Mouse (Mus musculus) bone marrow, adult 2 months (tissue): ENCODE measurements around the gene Cmtm5. TPM values are rescaled to one million over a fixed set of nuclear protein-coding genes. Genes with fewer than 3 reads are reported as not detected.

Experiments
- H3K27ac ChIP-seq: fragments of 200-500 bp; 2 replicates; pipeline ENCODE4 v1.5.1; 2012; ENCODE audit warnings: low read depth, mild to moderate bottlenecking, control low read depth, inconsistent platforms, low read length; ENCODE audit not compliant: control insufficient read depth, poor library complexity, insufficient read depth
- H3K4me1 ChIP-seq: fragments of 200-500 bp; 2 replicates; pipeline ENCODE4 v1.6.1; 2011; ENCODE audit warnings: low read length; ENCODE audit not compliant: control insufficient read depth, insufficient read depth
- H3K4me3 ChIP-seq: fragments of 200-500 bp; replicated peaks from 2 replicates; pipeline ENCODE3; 2011; ENCODE audit warnings: mild to moderate bottlenecking, low read depth, low read length, control low read depth; ENCODE audit not compliant: control insufficient read depth
- CTCF ChIP-seq: fragments of 200-500 bp; IDR thresholded peaks from 2 replicates; pipeline ENCODE4 v1.5.1; 2011; ENCODE audit warnings: low read length, control low read depth; ENCODE audit not compliant: control insufficient read depth, insufficient read depth
- POLR2A ChIP-seq: fragments of 200-500 bp; IDR thresholded peaks from 2 replicates; pipeline ENCODE4 v1.6.1; 2011; ENCODE audit warnings: low read depth, mild to moderate bottlenecking, control low read depth, low read length, borderline replicate concordance; ENCODE audit not compliant: control insufficient read depth
- WGBS: fragments of 180-500 bp; shearing (Covaris S2); methylation state at CpG from one replicate; pipeline ENCODE4 v1.1.7; 2018; 5-methylcytosine and 5-hydroxymethylcytosine counted together
- polyA plus RNA-seq: library from polyadenylated mRNA; stranded (reverse); fragments of >200 nt; gene quantifications from 2 replicates; pipeline ENCODE4 v1.2.4, GENCODE M21; 2011; ENCODE audit warnings: low replicate concordance; ENCODE audit not compliant: missing spikeins, insufficient read depth, insufficient read length

The Cmtm5 gene
- not detected in 2 replicates for polyA plus RNA-seq

- no peak within 1 kb of the TSS for H3K4me3 ChIP-seq
- TF ChIP-seq POLR2A (no peak), CTCF (no peak)
- WGBS = 40% methylated on average over 8 of the region's 8 CpGs
- no peak within 1 kb of the TSS for H3K27ac ChIP-seq
- no peaks in the 10 kb centered on the region for H3K4me1 ChIP-seq
Measured at GRCm38 (mm10) chr14:54935904-54936830, at the start of gene Cmtm5. Gene Cmtm5 (plus strand): TSS chr14:54936261.

- H3K27ac ChIP-seq = no peak within 1 kb of the TSS
- TF ChIP-seq CTCF = no peak
- no peak for TF ChIP-seq POLR2A
- 84% methylated on average over 3 of the region's 3 CpGs for WGBS
Measured at GRCm38 (mm10) chr14:54892200-54892599, 43.9 kb upstream of the Cmtm5 start, which contains the start of gene Pabpn1. Gene Pabpn1 (plus strand): TSS chr14:54892500.

GRCm38 (mm10) chr14:54893651-54894181 lies 42.3 kb upstream of the Cmtm5 start:
- peak overlapping the region; percentile 86 for H3K4me3 ChIP-seq
- TF ChIP-seq CTCF (no peak), POLR2A (no peak; the same call in 1 of the 2 replicates)
- WGBS = under 1% methylated on average over 38 of the region's 38 CpGs
- H3K4me1 ChIP-seq = no peaks in the 10 kb centered on the region; the same call in 1 of the 2 replicates
- peak overlapping the region; percentile 84 for H3K27ac ChIP-seq

More at GRCm38 (mm10) chr14:54892200-54892599, 43.9 kb upstream of the Cmtm5 start, which contains the start of gene Pabpn1:
- H3K4me3 ChIP-seq = peak within 1 kb of the TSS; percentile 86
- H3K4me1 ChIP-seq = no peaks in the 10 kb centered on the region; the same call in 1 of the 2 replicates

GRCm38 (mm10) chr14:54894296-54895151 lies 41.5 kb upstream of the Cmtm5 start:
- Histone ChIP-seq H3K4me3 (peak overlapping the region; percentile 65), H3K4me1 (no peaks in the 10 kb centered on the region; the same call in 1 of the 2 replicates), H3K27ac (peak overlapping the region; percentile 52; the same call in 1 of the 2 replicates)
- 1% methylated on average over 54 of the region's 54 CpGs for WGBS
- TF ChIP-seq POLR2A (no peak), CTCF (no peak)

GRCm38 (mm10) chr14:54897445-54897844 lies 38.6 kb upstream of the Cmtm5 start:
- H3K4me3 ChIP-seq = no peak overlapping the region
- H3K4me1 ChIP-seq = no peaks in the 10 kb centered on the region; the same call in 1 of the 2 replicates
- 88% methylated on average over 2 of the region's 2 CpGs for WGBS
- TF ChIP-seq CTCF (no peak), POLR2A (no peak)
- H3K27ac ChIP-seq = no peak overlapping the region

- TF ChIP-seq POLR2A (no peak), CTCF (peak; percentile 32)
- under 1% methylated on average over 3 of the region's 3 CpGs for WGBS
- no peak overlapping the region for H3K27ac ChIP-seq
- no peak overlapping the region for H3K4me3 ChIP-seq
- H3K4me1 ChIP-seq = no peaks in the 10 kb centered on the region; the same call in 1 of the 2 replicates
Measured at GRCm38 (mm10) chr14:54900383-54900782, 35.7 kb upstream of the Cmtm5 start.

- 85% methylated on average over 4 of the region's 4 CpGs for WGBS
- no peak overlapping the region for H3K27ac ChIP-seq
- no peaks in the 10 kb centered on the region; the same call in 1 of the 2 replicates for H3K4me1 ChIP-seq
- TF ChIP-seq CTCF (no peak), POLR2A (no peak)
- H3K4me3 ChIP-seq = no peak overlapping the region
Measured at GRCm38 (mm10) chr14:54903641-54904040, 32.4 kb upstream of the Cmtm5 start.
